Mouse (Mus musculus): ENCODE measurements around the gene Gpr162.

DNA sequence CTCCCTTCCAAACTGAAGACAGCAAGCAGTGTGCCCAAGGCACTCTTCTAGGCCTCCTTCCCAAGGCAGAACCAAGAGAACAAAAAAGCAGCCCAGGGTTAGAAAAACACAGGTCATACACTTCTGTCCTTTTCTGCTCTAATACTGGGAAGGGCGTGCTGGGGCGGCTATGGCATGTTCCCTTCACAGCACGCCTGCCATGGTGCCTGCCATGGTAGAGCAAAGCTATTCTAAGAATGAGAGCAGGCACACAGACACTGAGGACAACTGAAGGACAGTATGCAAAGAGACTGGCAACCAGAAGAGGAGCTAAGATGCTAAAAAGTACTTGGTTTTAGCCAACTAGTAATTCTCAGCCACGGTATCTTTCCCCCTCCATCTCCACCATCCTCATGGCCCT is 41.7 kb downstream of the Gpr162 start:
- TF ChIP-seq CTCF (IDR thresholded peaks at IDR 0.05; ENCODE audit: extremely low read depth, insufficient read depth, low read length) (no peak), POLR2A (IDR thresholded peaks at IDR 0.05; ENCODE audit: extremely low read depth, insufficient read depth, low read length) (no peak)

Measured in cortical plate, adult 2 months (tissue).